Mouse (Mus musculus): ENCODE measurements around the gene Tnfsf13b. TPM values are rescaled to one million over a fixed set of nuclear protein-coding genes. Genes with fewer than 3 reads are reported as not detected.

Tnfsf13b gene
- polyA plus RNA-seq, 1 experiment from 2014 or later, result 0.08 TPM

GRCm38 (mm10) chr8:10004115-10004514 is 2.2 kb upstream of the Tnfsf13b start:
- peaks cover 15% of the 10 kb centered on the region; the same call in 1 of the 2 replicates for H3K27me3 ChIP-seq
- no peaks in the 10 kb centered on the region for H3K9me3 ChIP-seq (replicated peaks)
- ATAC-seq (ENCODE audit: low FRiP score), result no peak
- H3K36me3 ChIP-seq, result no peaks in the 10 kb centered on the region
- 82% methylated on average over 7 of the region's 7 CpGs for WGBS
- no peak overlapping the region for H3K4me3 ChIP-seq
- H3K4me1 ChIP-seq, result peaks cover 7% of the 10 kb centered on the region
- no peak overlapping the region for H3K9ac ChIP-seq
- H3K27ac ChIP-seq, result no peak overlapping the region
- H3K4me2 ChIP-seq (replicated peaks), result no peak overlapping the region

GRCm38 (mm10) chr8:10006986-10007659 is 856 bp downstream of the Tnfsf13b start:
- H3K9ac ChIP-seq, result peak overlapping the region; percentile 51; the same call in 1 of the 2 replicates
- peak; percentile 74 for ATAC-seq (ENCODE audit: low FRiP score)
- peak overlapping the region; percentile 44 for H3K4me3 ChIP-seq
- H3K36me3 ChIP-seq, result no peaks in the 10 kb centered on the region
- 5% methylated on average over 29 of the region's 29 CpGs for WGBS
- peaks cover 15% of the 10 kb centered on the region; the same call in 1 of the 2 replicates for H3K27me3 ChIP-seq
- H3K4me1 ChIP-seq, result peaks cover 7% of the 10 kb centered on the region
- no peak overlapping the region for H3K27ac ChIP-seq
- no peaks in the 10 kb centered on the region for H3K9me3 ChIP-seq (replicated peaks)
- H3K4me2 ChIP-seq (replicated peaks), result peak overlapping the region; percentile 77

GRCm38 (mm10) chr8:10007660-10008028 is 1.4 kb downstream of the Tnfsf13b start:
- peaks cover 15% of the 10 kb centered on the region; the same call in 1 of the 2 replicates for H3K27me3 ChIP-seq
- H3K4me1 ChIP-seq, result peaks cover 7% of the 10 kb centered on the region
- H3K9me3 ChIP-seq (replicated peaks), result no peaks in the 10 kb centered on the region
- no peak overlapping the region for H3K27ac ChIP-seq
- ATAC-seq (ENCODE audit: low FRiP score), result 0 out of 2 replicates have a peak, but pooled peaks have one; percentile 19
- no peaks in the 10 kb centered on the region for H3K36me3 ChIP-seq
- no peak overlapping the region for H3K9ac ChIP-seq
- peak overlapping the region; percentile 77 for H3K4me2 ChIP-seq (replicated peaks)
- H3K4me3 ChIP-seq, result peak overlapping the region; percentile 44
- WGBS, result 38% methylated on average over 6 of the region's 6 CpGs

- ATAC-seq (ENCODE audit: low FRiP score), result no peak
- no peaks in the 10 kb centered on the region for H3K36me3 ChIP-seq
- H3K9me3 ChIP-seq (replicated peaks), result no peaks in the 10 kb centered on the region; the same call in 1 of the 2 replicates
- WGBS, result 82% methylated on average over 1 of the region's 1 CpGs
- H3K27me3 ChIP-seq, result no peaks in the 10 kb centered on the region
- H3K4me3 ChIP-seq, result no peak overlapping the region
- H3K27ac ChIP-seq, result no peak overlapping the region
- H3K9ac ChIP-seq, result no peak overlapping the region
- no peaks in the 10 kb centered on the region for H3K4me1 ChIP-seq
- no peak overlapping the region for H3K4me2 ChIP-seq (replicated peaks)
Observed at GRCm38 (mm10) chr8:10016252-10016651, 10.0 kb downstream of the Tnfsf13b start.

- Histone ChIP-seq H3K27me3 (no peaks in the 10 kb centered on the region), H3K4me3 (no peak overlapping the region), H3K9me3 (replicated peaks) (no peaks in the 10 kb centered on the region; the same call in 1 of the 2 replicates), H3K4me1 (no peaks in the 10 kb centered on the region), H3K4me2 (replicated peaks) (no peak overlapping the region), H3K27ac (no peak overlapping the region), H3K36me3 (no peaks in the 10 kb centered on the region), H3K9ac (no peak overlapping the region)
- WGBS, result 76% methylated on average over 3 of the region's 3 CpGs
- ATAC-seq (ENCODE audit: low FRiP score), result no peak
Observed at GRCm38 (mm10) chr8:10017231-10017630, 11.0 kb downstream of the Tnfsf13b start.

GRCm38 (mm10) chr8:10030320-10031060 is 24.2 kb downstream of the Tnfsf13b start:
- Histone ChIP-seq H3K27ac (no peak overlapping the region), H3K4me2 (replicated peaks) (no peak overlapping the region), H3K36me3 (no peaks in the 10 kb centered on the region), H3K4me3 (no peak overlapping the region), H3K9ac (no peak overlapping the region), H3K27me3 (no peaks in the 10 kb centered on the region), H3K9me3 (replicated peaks) (no peaks in the 10 kb centered on the region), H3K4me1 (no peaks in the 10 kb centered on the region)
- ATAC-seq (ENCODE audit: low FRiP score), result no peak
- 77% methylated on average over 8 of the region's 8 CpGs for WGBS

- no peaks in the 10 kb centered on the region for H3K36me3 ChIP-seq
- no peak overlapping the region for H3K9ac ChIP-seq
- H3K9me3 ChIP-seq (replicated peaks), result no peaks in the 10 kb centered on the region
- H3K4me1 ChIP-seq, result no peaks in the 10 kb centered on the region
- no peak for ATAC-seq (ENCODE audit: low FRiP score)
- H3K4me2 ChIP-seq (replicated peaks), result no peak overlapping the region
- H3K27me3 ChIP-seq, result no peaks in the 10 kb centered on the region
- no peak overlapping the region for H3K4me3 ChIP-seq
- H3K27ac ChIP-seq, result no peak overlapping the region
- WGBS, result 82% methylated on average over 9 of the region's 9 CpGs
Observed at GRCm38 (mm10) chr8:10031177-10031576, 24.9 kb downstream of the Tnfsf13b start.

GRCm38 (mm10) chr8:10040866-10041265 is 34.6 kb downstream of the Tnfsf13b start:
- ATAC-seq (ENCODE audit: low FRiP score), result no peak

GRCm38 (mm10) chr8:10043842-10044510 is 37.7 kb downstream of the Tnfsf13b start:
- no peaks in the 10 kb centered on the region for H3K9me3 ChIP-seq (replicated peaks)
- no peak for ATAC-seq (ENCODE audit: low FRiP score)
- peaks cover 3% of the 10 kb centered on the region; the same call in 1 of the 2 replicates for H3K27me3 ChIP-seq
- no peaks in the 10 kb centered on the region for H3K36me3 ChIP-seq
- no peak overlapping the region for H3K27ac ChIP-seq
- H3K9ac ChIP-seq, result no peak overlapping the region
- H3K4me1 ChIP-seq, result no peaks in the 10 kb centered on the region
- no peak overlapping the region for H3K4me3 ChIP-seq
- WGBS, result 54% methylated on average over 13 of the region's 13 CpGs
- no peak overlapping the region for H3K4me2 ChIP-seq (replicated peaks)

More at GRCm38 (mm10) chr8:10040866-10041265, 34.6 kb downstream of the Tnfsf13b start:
- H3K9me3 ChIP-seq (replicated peaks), result no peaks in the 10 kb centered on the region
- H3K4me2 ChIP-seq (replicated peaks), result no peak overlapping the region
- no peaks in the 10 kb centered on the region for H3K4me1 ChIP-seq
- H3K4me3 ChIP-seq, result no peak overlapping the region
- H3K9ac ChIP-seq, result no peak overlapping the region
- H3K27me3 ChIP-seq, result peaks cover 3% of the 10 kb centered on the region; the same call in 1 of the 2 replicates
- H3K27ac ChIP-seq, result no peak overlapping the region
- H3K36me3 ChIP-seq, result no peaks in the 10 kb centered on the region
- WGBS, result 76% methylated on average over 3 of the region's 3 CpGs

- 77% methylated on average over 1 of the region's 1 CpGs for WGBS
- Histone ChIP-seq H3K27me3 (peaks cover 3% of the 10 kb centered on the region; the same call in 1 of the 2 replicates), H3K4me2 (replicated peaks) (no peak overlapping the region), H3K9ac (no peak overlapping the region), H3K4me1 (no peaks in the 10 kb centered on the region), H3K4me3 (no peak overlapping the region), H3K9me3 (replicated peaks) (no peaks in the 10 kb centered on the region), H3K36me3 (no peaks in the 10 kb centered on the region), H3K27ac (no peak overlapping the region)
- no peak; the same call in 1 of the 2 replicates for ATAC-seq (ENCODE audit: low FRiP score)
Observed at GRCm38 (mm10) chr8:10045743-10046142, 39.5 kb downstream of the Tnfsf13b start.

GRCm38 (mm10) chr8:10049162-10049561 is 42.9 kb downstream of the Tnfsf13b start:
- ATAC-seq (ENCODE audit: low FRiP score), result no peak
- Histone ChIP-seq H3K4me1 (peaks cover 2% of the 10 kb centered on the region; the same call in 1 of the 2 replicates), H3K4me2 (replicated peaks) (no peak overlapping the region), H3K9me3 (replicated peaks) (no peaks in the 10 kb centered on the region), H3K4me3 (no peak overlapping the region), H3K27me3 (no peaks in the 10 kb centered on the region), H3K27ac (no peak overlapping the region), H3K36me3 (no peaks in the 10 kb centered on the region), H3K9ac (no peak overlapping the region)
- WGBS, result 72% methylated on average over 8 of the region's 8 CpGs

- Histone ChIP-seq H3K4me1 (peaks cover 2% of the 10 kb centered on the region; the same call in 1 of the 2 replicates), H3K27ac (no peak overlapping the region), H3K27me3 (no peaks in the 10 kb centered on the region), H3K4me2 (replicated peaks) (no peak overlapping the region), H3K4me3 (no peak overlapping the region), H3K9me3 (replicated peaks) (no peaks in the 10 kb centered on the region), H3K36me3 (no peaks in the 10 kb centered on the region), H3K9ac (no peak overlapping the region)
- WGBS, result 71% methylated on average over 3 of the region's 3 CpGs
- no peak for ATAC-seq (ENCODE audit: low FRiP score)
Observed at GRCm38 (mm10) chr8:10051576-10051975, 45.3 kb downstream of the Tnfsf13b start.
